Mouse (Mus musculus) thymus, adult 2 months (tissue): ENCODE measurements around the gene Tfap2d.

Experiments
- CTCF ChIP-seq: fragments of 200-500 bp; IDR thresholded peaks from 2 replicates; pipeline ENCODE4 v1.5.1; 2012; ENCODE audit warnings: mild to moderate bottlenecking, control low read depth, low read length, moderate library complexity, borderline replicate concordance; ENCODE audit not compliant: control insufficient read depth, poor library complexity, insufficient read depth; ENCODE audit errors: extremely low read depth
- POLR2A ChIP-seq: fragments of 200-500 bp; IDR thresholded peaks from 2 replicates; pipeline ENCODE4 v1.6.1; 2012; ENCODE audit warnings: mild to moderate bottlenecking, low read length, control low read depth, moderate library complexity; ENCODE audit not compliant: control insufficient read depth, poor library complexity, insufficient read depth; ENCODE audit errors: extremely low read depth

DNA sequence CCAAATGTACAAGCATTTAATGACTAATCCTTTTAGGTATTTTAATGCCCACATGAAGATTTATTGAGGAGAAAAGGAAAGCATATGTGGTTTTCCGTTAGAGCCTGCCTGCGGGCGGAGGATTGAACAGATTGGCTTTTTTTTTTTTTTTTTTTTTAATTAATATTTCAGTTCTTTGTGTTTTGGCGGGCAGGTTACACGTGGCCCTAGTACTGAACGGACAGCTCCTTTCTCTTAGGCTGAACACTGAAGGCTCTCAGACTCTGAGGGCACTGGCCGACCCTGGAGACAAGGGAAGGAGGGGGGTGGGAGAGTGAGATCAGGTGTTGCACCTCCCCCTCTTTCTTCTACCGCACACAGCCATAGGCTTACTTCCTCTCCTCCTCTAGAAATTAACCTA is 14.7 kb upstream of the Tfap2d start:
- no peak for TF ChIP-seq POLR2A
- TF ChIP-seq CTCF = no peak
